Mouse (Mus musculus) MEL (cell line): ENCODE results near the gene Cat. TPM values are rescaled to one million over a fixed set of nuclear protein-coding genes. Genes with fewer than 3 reads are reported as not detected.

Source experiments
- DNase-seq: peaks from one replicate; pipeline ENCODE4 v3.0.0; 2011; ENCODE audit warnings: low read depth, low spot score
- H3K27ac ChIP-seq: 2 replicates; pipeline ENCODE4 v1.5.1; 2012; ENCODE audit warnings: low read depth, mild to moderate bottlenecking, control low read depth, low read length, moderate library complexity; ENCODE audit not compliant: control insufficient read depth
- H3K27me3 ChIP-seq, 2 experiments: fragments of 150-350 bp in 1 of 2; sonication (generic) in 1 of 2; 2 replicates each; pipeline ENCODE4 v1.6.1; 2012; ENCODE audit warnings: low read length in 2 of 2, mild to moderate bottlenecking in 2 of 2, improper control_type of control experiment in 1 of 2, moderate library complexity in 1 of 2; ENCODE audit not compliant: insufficient read depth in 2 of 2, control insufficient read depth in 1 of 2
- H3K36me3 ChIP-seq, 2 experiments: 2 replicates each; pipeline ENCODE4 v1.6.1; 2012 to 2014; ENCODE audit warnings: low read length in 2 of 2, improper control_type of control experiment in 1 of 2, inconsistent platforms in 1 of 2, mild to moderate bottlenecking in 1 of 2; ENCODE audit not compliant: insufficient read depth in 2 of 2, control insufficient read depth in 1 of 2
- H3K4me1 ChIP-seq, 2 experiments: fragments of 150-350 bp in 1 of 2; sonication (generic) in 1 of 2; 2 replicates each; pipeline ENCODE4 v1.6.1; 2012; ENCODE audit warnings: low read length in 2 of 2, improper control_type of control experiment in 1 of 2, mild to moderate bottlenecking in 1 of 2; ENCODE audit not compliant: insufficient read depth in 2 of 2, control insufficient read depth in 1 of 2
- H3K4me3 ChIP-seq, 2 experiments: fragments of 150-350 bp in 1 of 2; sonication (generic) in 1 of 2; 2 replicates each; pipeline ENCODE4 v1.5.1; 2012; ENCODE audit warnings: low read depth in 2 of 2, low read length in 2 of 2, mild to moderate bottlenecking in 2 of 2, moderate library complexity in 2 of 2, control low read depth in 1 of 2, improper control_type of control experiment in 1 of 2; ENCODE audit not compliant: control insufficient read depth in 1 of 2, insufficient read depth in 1 of 2
- H3K79me2 ChIP-seq: 2 replicates; pipeline ENCODE4 v1.6.1; 2012; ENCODE audit warnings: mild to moderate bottlenecking, low read length, moderate library complexity; ENCODE audit not compliant: control insufficient read depth, poor library complexity, insufficient read depth
- H3K9ac ChIP-seq: 2 replicates; pipeline ENCODE4 v1.6.1; 2012; ENCODE audit warnings: low read depth, mild to moderate bottlenecking, control low read depth, low read length, moderate library complexity; ENCODE audit not compliant: control insufficient read depth, poor library complexity, severe bottlenecking
- H3K9me3 ChIP-seq: fragments of 150-350 bp; sonication (generic); replicated peaks from 2 replicates; pipeline ENCODE4 v1.6.1; 2012; ENCODE audit warnings: mild to moderate bottlenecking, low read length, improper control_type of control experiment, moderate library complexity; ENCODE audit not compliant: insufficient read depth
- CHD1 ChIP-seq: IDR thresholded peaks from 2 replicates; pipeline ENCODE4 v1.6.1; 2012; ENCODE audit warnings: low read depth, mild to moderate bottlenecking, inconsistent platforms, low read length, improper control_type of control experiment
- CHD2 ChIP-seq: IDR thresholded peaks from 2 replicates; pipeline ENCODE4 v1.6.1; 2011; ENCODE audit warnings: low read length, improper control_type of control experiment
- CTCF ChIP-seq, 3 experiments: IDR thresholded peaks in 2 of 3; conservative IDR thresholded peaks in 1 of 3; 2 replicates each; pipeline ENCODE4 v1.5.1; 2011 to 2012; ENCODE audit warnings: low read length in 3 of 3, low read depth in 2 of 3, mild to moderate bottlenecking in 2 of 3, improper control_type of control experiment in 1 of 3, inconsistent platforms in 1 of 3, mixed read lengths in 1 of 3, moderate library complexity in 1 of 3; ENCODE audit not compliant: control insufficient read depth in 1 of 3, insufficient read depth in 1 of 3, poor library complexity in 1 of 3, severe bottlenecking in 1 of 3
- ETS1 ChIP-seq: IDR thresholded peaks from 2 replicates; pipeline ENCODE4 v1.6.1; 2012; ENCODE audit warnings: low read depth, mild to moderate bottlenecking, inconsistent platforms, low read length, improper control_type of control experiment, moderate library complexity
- HCFC1 ChIP-seq: IDR thresholded peaks from 2 replicates; pipeline ENCODE4 v1.6.1; 2012; ENCODE audit warnings: low read depth, mild to moderate bottlenecking, inconsistent platforms, low read length, improper control_type of control experiment, moderate library complexity
- MAFK ChIP-seq: IDR thresholded peaks from 2 replicates; pipeline ENCODE4 v1.6.1; 2011; ENCODE audit warnings: low read depth, mild to moderate bottlenecking, low read length, improper control_type of control experiment, borderline replicate concordance
- MAX ChIP-seq: IDR thresholded peaks from 2 replicates; pipeline ENCODE4 v1.6.1; 2011; ENCODE audit warnings: low read length, improper control_type of control experiment
- MEF2A ChIP-seq: IDR thresholded peaks from 2 replicates; pipeline ENCODE4 v1.6.1; 2014; ENCODE audit warnings: low read depth, mild to moderate bottlenecking, inconsistent platforms, low read length, improper control_type of control experiment; ENCODE audit not compliant: poor library complexity, insufficient replicate concordance, severe bottlenecking; ENCODE audit errors: extremely low read depth
- NRF1 ChIP-seq: IDR thresholded peaks from 2 replicates; pipeline ENCODE4 v1.6.1; 2014; ENCODE audit warnings: low read depth, mild to moderate bottlenecking, inconsistent platforms, low read length, improper control_type of control experiment, moderate library complexity; ENCODE audit not compliant: poor library complexity, insufficient read depth, severe bottlenecking
- POLR2A ChIP-seq, 2 experiments: IDR thresholded peaks; 2 replicates each; pipeline ENCODE4 v1.6.1; 2011 to 2012; ENCODE audit warnings: low read length in 2 of 2, mild to moderate bottlenecking in 2 of 2, control low read depth in 1 of 2, improper control_type of control experiment in 1 of 2, low read depth in 1 of 2, moderate library complexity in 1 of 2; ENCODE audit not compliant: control insufficient read depth in 1 of 2, insufficient read depth in 1 of 2, poor library complexity in 1 of 2
- POLR2AphosphoS5 ChIP-seq: IDR thresholded peaks from 2 replicates; pipeline ENCODE4 v1.6.1; 2012; ENCODE audit warnings: low read depth, borderline replicate concordance, mild to moderate bottlenecking, inconsistent platforms, low read length, moderate library complexity, mixed read lengths
- RCOR1 ChIP-seq: IDR thresholded peaks from 2 replicates; pipeline ENCODE4 v1.6.1; 2012; ENCODE audit warnings: low read depth, mild to moderate bottlenecking, inconsistent platforms, low read length, improper control_type of control experiment
- SIN3A ChIP-seq: IDR thresholded peaks from 2 replicates; pipeline ENCODE4 v1.6.1; 2012; ENCODE audit warnings: low read length, improper control_type of control experiment, inconsistent platforms
- TBP ChIP-seq: IDR thresholded peaks from 2 replicates; pipeline ENCODE4 v1.8.0; 2011; ENCODE audit warnings: low read depth, low read length, improper control_type of control experiment
- TCF12 ChIP-seq: IDR thresholded peaks from 2 replicates; pipeline ENCODE4 v1.6.1; 2014; ENCODE audit warnings: low read depth, mild to moderate bottlenecking, inconsistent platforms, low read length, improper control_type of control experiment, moderate library complexity
- UBTF ChIP-seq: IDR thresholded peaks from 2 replicates; pipeline ENCODE4 v1.6.1; 2012; ENCODE audit warnings: low read depth, mild to moderate bottlenecking, inconsistent platforms, low read length, improper control_type of control experiment, moderate library complexity, borderline replicate concordance; ENCODE audit not compliant: insufficient read depth
- ZMIZ1 ChIP-seq: IDR thresholded peaks from 2 replicates; pipeline ENCODE4 v1.6.1; 2012; ENCODE audit warnings: low read depth, mild to moderate bottlenecking, inconsistent platforms, low read length, improper control_type of control experiment, moderate library complexity
- ZNF384 ChIP-seq: IDR thresholded peaks from 2 replicates; pipeline ENCODE4 v1.6.1; 2012; ENCODE audit warnings: low read depth, mild to moderate bottlenecking, inconsistent platforms, low read length, improper control_type of control experiment
- polyA plus RNA-seq, 2 experiments: library from polyadenylated mRNA; stranded (reverse) in 1 of 2; unstranded in 1 of 2; fragments of >175 nt in 1 of 2; fragments of >200 nt in 1 of 2; gene quantifications; 2 replicates each; pipeline versions ENCODE4 v1.2.1 to v1.2.4; 2012; ENCODE audit warnings: low replicate concordance in 2 of 2, low read depth in 1 of 2; ENCODE audit not compliant: insufficient read length in 2 of 2, insufficient read depth in 1 of 2, missing spikeins in 1 of 2
- total RNA-seq: library from RNA; depleted of rRNA; stranded (reverse); fragments of 300-350 nt; gene quantifications from 2 replicates; pipeline ENCODE4 v1.2.3, GENCODE M21; 2012

Gene Cat
- total and polyA plus RNA-seq, 3 experiments = 36.4 to 82.0 (median 74.3) TPM

DNA sequence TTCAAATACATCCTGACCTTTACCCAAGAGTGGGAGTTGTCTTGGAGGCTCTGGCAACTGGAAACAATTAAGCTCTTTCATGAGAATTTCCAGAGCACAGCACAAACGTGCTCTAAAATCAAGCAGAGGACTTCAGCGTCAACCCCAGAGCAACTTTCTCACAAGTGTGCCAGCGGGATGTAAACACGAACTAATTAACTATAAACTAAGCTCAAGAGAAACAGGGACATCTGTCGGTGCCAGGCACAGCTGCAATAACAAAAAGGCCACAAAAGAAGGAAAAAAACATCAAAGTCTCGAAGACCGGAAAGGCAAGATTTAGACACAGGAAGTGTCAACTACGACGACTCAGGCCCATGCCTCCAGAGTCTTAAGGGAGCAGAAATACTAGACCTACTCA is 23.2 kb downstream of the Cat start:
- Histone ChIP-seq H3K79me2 (no peaks in the 10 kb centered on the region), H3K9ac (no peak overlapping the region), H3K9me3 (no peaks in the 10 kb centered on the region), H3K36me3 (peaks cover 0 to 18% of the 10 kb centered on the region in 2 experiments; a peak in 2 of 4 replicates), H3K4me1 (no peaks in the 10 kb centered on the region), H3K27me3 (no peaks in the 10 kb centered on the region), H3K27ac (no peak overlapping the region), H3K4me3 (no peak overlapping the region)
- no peak for DNase-seq
- no peak for TF ChIP-seq ZMIZ1
- no peak for TF ChIP-seq ZNF384
- TF ChIP-seq RCOR1 = no peak
- TF ChIP-seq MEF2A = no peak
- TF ChIP-seq NRF1 = no peak
- TF ChIP-seq UBTF = no peak

DNA sequence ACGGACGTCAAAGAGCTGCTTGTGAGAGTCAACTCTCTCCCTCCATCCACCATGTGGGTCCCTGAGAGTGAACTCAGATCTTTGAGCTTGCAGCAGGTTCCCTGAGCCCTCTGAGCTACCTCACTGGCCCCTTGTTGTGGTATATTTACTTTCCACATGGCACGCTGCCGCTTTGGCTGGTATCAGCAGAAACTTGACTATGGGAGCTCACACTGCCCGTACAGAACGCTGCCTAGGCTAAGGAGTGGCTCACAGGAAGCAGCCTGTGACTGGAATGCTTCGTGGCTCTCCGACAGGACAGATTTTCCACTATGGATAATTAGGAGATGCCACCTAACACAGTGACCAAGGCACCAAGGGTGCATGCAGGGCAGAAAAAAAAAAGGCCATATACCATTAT is 23.8 kb downstream of the Cat start:
- DNase-seq = no peak
- peaks cover 0 to 20% of the 10 kb centered on the region in 2 experiments; a peak in 2 of 4 replicates for H3K36me3 ChIP-seq
- H3K4me1 ChIP-seq = no peaks in the 10 kb centered on the region
- no peak overlapping the region for H3K4me3 ChIP-seq
- no peaks in the 10 kb centered on the region for H3K79me2 ChIP-seq
- H3K27me3 ChIP-seq = no peaks in the 10 kb centered on the region
- TF ChIP-seq POLR2AphosphoS5 (no peak), TCF12 (no peak), HCFC1 (no peak), NRF1 (no peak), ZMIZ1 (no peak), ZNF384 (no peak), MAFK (no peak), MAX (no peak), TBP (no peak), CHD2 (no peak), CTCF (IDR thresholded peaks at IDR 0.05 in 2 of 3, conservative IDR thresholded peaks at IDR 0.05 in 1 of 3; ENCODE audit: control insufficient read depth in 1 of 3, insufficient read depth in 1 of 3, low read depth in 2 of 3, low read length in 3 of 3, poor library complexity in 1 of 3, severe bottlenecking in 1 of 3) (no peak), SIN3A (no peak), CHD1 (no peak), POLR2A (IDR thresholded peaks at IDR 0.05; ENCODE audit: control insufficient read depth in 1 of 2, insufficient read depth in 1 of 2, low read depth in 1 of 2, low read length in 2 of 2, poor library complexity in 1 of 2) (no peak), ETS1 (no peak)
- H3K27ac ChIP-seq = no peak overlapping the region
- no peak overlapping the region for H3K9ac ChIP-seq
- no peaks in the 10 kb centered on the region for H3K9me3 ChIP-seq
